Mouse (Mus musculus) heart, postnatal 0 days (tissue): Measurements from ENCODE around the gene Prim2. TPM values are rescaled to one million over a fixed set of nuclear protein-coding genes. Genes with fewer than 3 reads are reported as not detected.

ENCODE experiments used
- ATAC-seq: fragments of 200-750 bp; cut with Nextera tagmentation; 2 replicates; pipeline ENCODE4 v1.8.0; 2017; ENCODE audit warnings: low read depth, moderate number of reproducible peaks, moderate library complexity; ENCODE audit not compliant: insufficient read depth
- DNase-seq: peaks from one replicate; pipeline ENCODE4 v3.0.0-alpha.2; 2016; ENCODE audit warnings: low spot score
- H3K27ac ChIP-seq: fragments of 300-500 bp; sonication (generic); 2 replicates; pipeline ENCODE4 v1.5.1; 2014; ENCODE audit warnings: low read depth, mild to moderate bottlenecking
- H3K27me3 ChIP-seq: fragments of 300-500 bp; sonication (generic); 2 replicates; pipeline ENCODE4 v1.6.1; 2014; ENCODE audit warnings: low read length, mixed read lengths; ENCODE audit not compliant: control insufficient read depth, insufficient read depth
- H3K36me3 ChIP-seq: fragments of 300-500 bp; sonication (generic); replicated peaks from 2 replicates; pipeline ENCODE4 v1.6.1; 2014; ENCODE audit warnings: low read length, mixed read lengths; ENCODE audit not compliant: control insufficient read depth, insufficient read depth
- H3K4me1 ChIP-seq: fragments of 300-500 bp; sonication (generic); 2 replicates; pipeline ENCODE4 v1.6.1; 2014; ENCODE audit warnings: antibody characterized with exemption; ENCODE audit not compliant: control insufficient read depth, insufficient read depth
- H3K4me2 ChIP-seq: fragments of 300-500 bp; sonication (generic); 2 replicates; pipeline ENCODE4 v1.6.1; 2014; ENCODE audit warnings: low read depth, mild to moderate bottlenecking, low read length, moderate library complexity
- H3K4me3 ChIP-seq: fragments of 300-500 bp; sonication (generic); 2 replicates; pipeline ENCODE4 v1.5.1; 2014; ENCODE audit warnings: low read depth, low read length
- H3K9ac ChIP-seq: fragments of 300-500 bp; sonication (generic); replicated peaks from 2 replicates; pipeline ENCODE4 v1.6.1; 2014; ENCODE audit warnings: low read depth, low read length, mixed read lengths
- H3K9me3 ChIP-seq: fragments of 300-500 bp; sonication (generic); replicated peaks from 2 replicates; pipeline ENCODE4 v1.6.1; 2016; ENCODE audit warnings: low read length; ENCODE audit not compliant: control insufficient read depth
- CTCF ChIP-seq: IDR thresholded peaks from 2 replicates; pipeline ENCODE4 v1.5.1; 2016; ENCODE audit warnings: antibody characterized with exemption, control low read depth, low read depth
- EP300 ChIP-seq: IDR thresholded peaks from 2 replicates; pipeline ENCODE4 v1.6.1; 2016; ENCODE audit warnings: antibody characterized with exemption, low read depth
- WGBS: fragments of 180-500 bp; shearing (Covaris S2); extraction: QIAGEN DNeasy Blood & Tissue Kit; methylation state at CpG from one replicate; pipeline ENCODE4 v1.1.7; 2014; 5-methylcytosine and 5-hydroxymethylcytosine counted together
- polyA plus RNA-seq: library from polyadenylated mRNA; unstranded; fragments of >200 nt; fragmentation: Nextera tagmentation; extraction: Ambion mirVana; gene quantifications from 2 replicates; pipeline ENCODE4 v1.2.1, GENCODE M21; 2015
- total RNA-seq: library from RNA; depleted of rRNA; stranded (reverse); fragments of >200 nt; gene quantifications from 2 replicates; pipeline ENCODE4 v1.2.3, GENCODE M21; 2014; ENCODE audit warnings: low replicate concordance

Gene Prim2
- total and polyA plus RNA-seq, 2 experiments from 2014 or later: 4.9 to 13.9 TPM

- H3K27ac ChIP-seq: no peak overlapping the region
- no peaks in the 10 kb centered on the region for H3K36me3 ChIP-seq
- DNase-seq: no peak
- H3K4me1 ChIP-seq: no peaks in the 10 kb centered on the region
- 81% methylated on average over 6 of the region's 6 CpGs for WGBS
- H3K9ac ChIP-seq: no peak overlapping the region
- no peaks in the 10 kb centered on the region for H3K9me3 ChIP-seq
- no peak overlapping the region for H3K4me3 ChIP-seq
- H3K4me2 ChIP-seq: no peak overlapping the region
- no peak for TF ChIP-seq CTCF
- TF ChIP-seq EP300: no peak
- no peak for ATAC-seq
- H3K27me3 ChIP-seq: no peaks in the 10 kb centered on the region
These were observed 198.5 kb downstream of the Prim2 start for GRCm38 (mm10) chr1:33471069-33471468.

DNA sequence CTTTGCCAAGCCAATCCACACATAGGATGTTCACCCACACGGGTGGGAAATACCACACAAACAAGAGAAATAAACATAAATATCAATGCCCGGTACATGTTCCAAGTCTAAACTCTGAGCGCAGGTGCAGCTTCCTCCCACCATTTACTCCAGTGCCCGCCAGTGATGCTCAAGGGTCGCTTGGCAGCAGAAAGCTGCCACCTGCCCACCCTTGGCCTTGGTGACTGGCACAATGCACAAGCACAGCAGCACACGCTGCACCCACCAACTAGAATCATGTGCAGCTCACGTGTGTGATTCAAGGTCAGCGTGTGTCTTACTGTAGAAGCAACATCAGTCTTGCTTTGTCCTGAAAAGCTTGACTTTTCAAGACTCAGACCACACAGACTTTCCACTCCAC is 199.4 kb downstream of the Prim2 start:
- H3K36me3 ChIP-seq: no peaks in the 10 kb centered on the region
- H3K9ac ChIP-seq: no peak overlapping the region
- 94% methylated on average over 8 of the region's 8 CpGs for WGBS
- TF ChIP-seq EP300: no peak
- no peak for TF ChIP-seq CTCF
- H3K27ac ChIP-seq: no peak overlapping the region
- H3K27me3 ChIP-seq: no peaks in the 10 kb centered on the region
- no peaks in the 10 kb centered on the region for H3K9me3 ChIP-seq
- no peak overlapping the region for H3K4me2 ChIP-seq
- ATAC-seq (no peak), DNase-seq (no peak)
- H3K4me1 ChIP-seq: no peaks in the 10 kb centered on the region
- H3K4me3 ChIP-seq: no peak overlapping the region

DNA sequence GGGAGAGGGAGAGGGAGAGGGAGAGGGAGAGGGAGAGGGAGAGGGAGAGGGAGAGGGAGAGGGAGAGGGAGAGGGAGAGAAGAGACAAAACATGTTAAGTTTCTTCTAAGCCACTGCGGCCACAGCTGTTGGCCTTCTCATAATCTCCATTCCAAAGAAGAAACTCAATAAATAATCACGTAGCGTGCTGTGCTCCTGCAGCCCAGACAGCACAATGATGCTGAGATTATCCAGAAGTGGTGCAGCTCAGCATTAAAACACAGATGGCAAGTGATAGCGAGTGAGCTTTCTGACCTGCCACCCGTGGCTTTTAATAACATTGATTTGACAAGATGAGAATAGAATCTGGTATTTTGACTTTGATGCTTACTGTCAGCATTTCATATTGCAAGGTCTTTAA is 205.4 kb downstream of the Prim2 start:
- ATAC-seq (no peak), DNase-seq (no peak)
- no peaks in the 10 kb centered on the region for H3K36me3 ChIP-seq
- no peaks in the 10 kb centered on the region for H3K4me1 ChIP-seq
- no peaks in the 10 kb centered on the region for H3K9me3 ChIP-seq
- TF ChIP-seq CTCF (no peak), EP300 (no peak)
- WGBS: 74% methylated on average over 5 of the region's 5 CpGs
- no peak overlapping the region for H3K4me2 ChIP-seq
- no peak overlapping the region for H3K9ac ChIP-seq
- no peak overlapping the region for H3K4me3 ChIP-seq
- H3K27ac ChIP-seq: no peak overlapping the region
- no peaks in the 10 kb centered on the region for H3K27me3 ChIP-seq

- Histone ChIP-seq H3K9me3 (no peaks in the 10 kb centered on the region), H3K27me3 (no peaks in the 10 kb centered on the region), H3K9ac (no peak overlapping the region), H3K4me3 (no peak overlapping the region), H3K36me3 (no peaks in the 10 kb centered on the region), H3K27ac (no peak overlapping the region), H3K4me1 (no peaks in the 10 kb centered on the region), H3K4me2 (no peak overlapping the region)
- 88% methylated on average over 8 of the region's 8 CpGs for WGBS
- ATAC-seq (no peak), DNase-seq (no peak)
- TF ChIP-seq CTCF: no peak
- no peak for TF ChIP-seq EP300
These were observed 208.9 kb downstream of the Prim2 start for GRCm38 (mm10) chr1:33460703-33461102.

- Histone ChIP-seq H3K36me3 (no peaks in the 10 kb centered on the region), H3K4me2 (no peak overlapping the region), H3K27me3 (no peaks in the 10 kb centered on the region), H3K4me1 (no peaks in the 10 kb centered on the region), H3K27ac (no peak overlapping the region), H3K9ac (no peak overlapping the region), H3K4me3 (no peak overlapping the region), H3K9me3 (no peaks in the 10 kb centered on the region)
- DNase-seq: no peak
- 87% methylated on average over 3 of the region's 3 CpGs for WGBS
- no peak for TF ChIP-seq EP300
- no peak for TF ChIP-seq CTCF
- no peak for ATAC-seq
These were observed 209.3 kb downstream of the Prim2 start for GRCm38 (mm10) chr1:33460262-33460661.

GRCm38 (mm10) chr1:33458950-33459349 is 210.6 kb downstream of the Prim2 start:
- H3K4me1 ChIP-seq: no peaks in the 10 kb centered on the region
- H3K27ac ChIP-seq: no peak overlapping the region
- ATAC-seq: no peak
- TF ChIP-seq EP300: no peak
- no peak for TF ChIP-seq CTCF
- H3K9ac ChIP-seq: no peak overlapping the region
- 89% methylated on average over 3 of the region's 3 CpGs for WGBS
- H3K4me3 ChIP-seq: no peak overlapping the region
- H3K4me2 ChIP-seq: no peak overlapping the region
- H3K27me3 ChIP-seq: no peaks in the 10 kb centered on the region
- no peaks in the 10 kb centered on the region for H3K9me3 ChIP-seq
- DNase-seq: no peak
- H3K36me3 ChIP-seq: no peaks in the 10 kb centered on the region
